Mouse (Mus musculus): ENCODE measurements around the gene Ptprs. TPM values are rescaled to one million over a fixed set of nuclear protein-coding genes. Genes with fewer than 3 reads are reported as not detected.
A peak's percentile ranks its signal among the peaks of the same experiment; 100 is the strongest.

Gene Ptprs
- polyA plus RNA-seq, 1 experiment: 24.6 TPM

DNA sequence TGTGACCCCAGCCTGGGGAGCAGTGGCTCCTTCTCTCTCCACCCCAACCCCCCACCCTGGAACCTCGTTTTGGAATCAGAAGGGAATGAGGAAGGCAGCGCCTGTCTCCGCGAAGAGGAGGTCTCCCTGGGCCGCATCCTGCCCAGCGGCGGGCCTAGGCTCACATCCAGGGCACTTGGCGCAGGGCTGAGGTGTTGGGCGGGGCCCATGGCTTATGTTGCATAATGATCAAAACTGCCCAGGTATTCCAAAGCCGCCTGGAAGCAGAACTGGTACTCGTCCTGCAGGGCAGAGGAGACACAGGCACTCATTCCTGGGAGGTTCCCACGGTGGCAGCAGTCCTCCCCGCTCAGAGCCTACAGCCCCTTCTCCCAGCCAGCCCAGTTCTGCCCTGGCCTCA lies 63.2 kb downstream of the Ptprs start:
- Histone ChIP-seq H3K27me3 (replicated peaks) (peaks cover 8% of the 10 kb centered on the region), H3K36me3 (replicated peaks; ENCODE audit: low read length) (peaks cover 70% of the 10 kb centered on the region), H3K4me3 (replicated peaks) (no peak overlapping the region), H3K4me1 (peaks cover 16% of the 10 kb centered on the region), H3K9me3 (no peaks in the 10 kb centered on the region)
- TF ChIP-seq FLI1 (IDR thresholded peaks at IDR 0.05; ENCODE audit: low read length): no peak
- TF ChIP-seq GATA1 (IDR thresholded peaks at IDR 0.05; ENCODE audit: borderline replicate concordance, low read length): no peak

DNA sequence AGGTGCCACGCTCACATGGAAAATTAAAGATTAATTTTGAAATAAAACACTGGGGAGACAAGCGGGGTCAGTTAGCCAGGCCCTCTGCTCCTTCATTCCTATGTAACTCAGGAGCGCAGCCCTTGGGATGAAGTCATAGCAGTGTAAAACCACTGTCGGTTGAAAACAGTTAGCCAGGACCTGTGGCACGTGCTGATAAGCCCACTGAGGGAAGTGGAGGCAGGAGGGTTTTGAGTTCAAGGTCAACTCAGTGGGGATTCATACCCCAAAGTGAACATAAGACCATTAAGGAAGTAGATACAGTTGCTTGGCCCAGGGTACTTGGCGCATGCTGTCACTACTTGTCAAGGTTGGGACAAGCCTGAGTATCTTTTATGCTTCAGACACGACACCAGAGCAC lies 64.8 kb downstream of the Ptprs start:
- Histone ChIP-seq H3K4me3 (replicated peaks) (no peak overlapping the region), H3K4me1 (peaks cover 29% of the 10 kb centered on the region), H3K27me3 (replicated peaks) (peaks cover 8% of the 10 kb centered on the region), H3K36me3 (replicated peaks; ENCODE audit: low read length) (peaks cover 53% of the 10 kb centered on the region), H3K9me3 (no peaks in the 10 kb centered on the region)
- TF ChIP-seq GATA1 (IDR thresholded peaks at IDR 0.05; ENCODE audit: borderline replicate concordance, low read length) (no peak), FLI1 (IDR thresholded peaks at IDR 0.05; ENCODE audit: low read length) (no peak)

DNA sequence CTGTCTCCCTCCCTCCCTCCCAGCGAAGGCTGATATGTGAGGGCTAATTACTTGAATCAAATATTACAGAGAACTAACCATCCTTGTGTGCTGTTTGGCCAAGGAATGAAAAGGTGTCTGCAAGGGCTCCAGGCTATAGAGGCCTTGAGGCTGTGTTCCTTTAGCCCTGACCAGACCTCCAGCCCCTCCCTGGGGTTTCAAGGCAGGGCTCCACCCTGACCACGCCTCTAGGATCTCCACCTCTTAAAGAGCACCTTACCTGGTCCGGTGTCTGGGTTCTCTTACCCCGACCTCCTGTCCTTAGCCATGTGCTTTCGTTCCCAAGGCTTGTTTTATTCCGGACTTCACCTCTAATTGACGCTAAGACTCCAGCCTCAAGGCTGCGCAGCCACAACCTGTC lies 66.5 kb downstream of the Ptprs start:
- Histone ChIP-seq H3K4me3 (replicated peaks) (no peak overlapping the region), H3K9me3 (peaks cover 3% of the 10 kb centered on the region; the same call in 1 of the 2 replicates), H3K27me3 (replicated peaks) (peaks cover 6% of the 10 kb centered on the region), H3K4me1 (peaks cover 45% of the 10 kb centered on the region), H3K36me3 (replicated peaks; ENCODE audit: low read length) (peaks cover 46% of the 10 kb centered on the region)
- TF ChIP-seq FLI1 (IDR thresholded peaks at IDR 0.05; ENCODE audit: low read length) (no peak), GATA1 (IDR thresholded peaks at IDR 0.05; ENCODE audit: borderline replicate concordance, low read length) (no peak)

DNA sequence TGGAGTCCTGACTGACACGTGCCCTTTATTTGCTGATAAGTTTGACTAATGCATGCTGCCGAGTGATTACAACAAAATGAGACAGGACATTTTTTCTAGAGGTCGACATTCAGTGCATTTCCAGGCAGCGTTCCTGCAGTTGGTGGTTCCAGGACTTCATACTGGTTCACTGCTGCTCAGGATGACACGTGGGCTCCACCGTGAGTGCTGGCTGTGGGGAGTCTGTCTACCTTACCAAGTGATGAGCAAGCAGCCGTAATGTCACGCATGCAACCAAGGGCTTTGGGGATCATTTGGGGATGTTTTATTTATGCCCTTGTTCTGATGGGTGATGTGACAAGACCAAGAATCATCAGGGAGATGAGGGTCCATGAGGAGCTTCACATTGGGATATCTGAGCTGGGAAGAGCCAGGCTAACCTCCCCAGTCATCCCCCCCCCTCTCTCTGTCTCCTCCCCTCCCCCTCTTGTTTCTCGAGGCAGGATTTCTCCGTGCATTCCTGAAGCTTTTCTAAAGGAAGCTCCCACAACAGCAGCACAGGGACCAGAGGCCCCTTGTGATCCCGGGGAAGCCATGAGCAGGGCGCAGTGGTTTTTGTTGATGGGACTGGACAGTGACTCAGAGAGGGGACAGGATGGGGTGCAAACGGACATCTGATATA lies 67.2 kb downstream of the Ptprs start:
- peaks cover 45% of the 10 kb centered on the region for H3K36me3 ChIP-seq (replicated peaks; ENCODE audit: low read length)

DNA sequence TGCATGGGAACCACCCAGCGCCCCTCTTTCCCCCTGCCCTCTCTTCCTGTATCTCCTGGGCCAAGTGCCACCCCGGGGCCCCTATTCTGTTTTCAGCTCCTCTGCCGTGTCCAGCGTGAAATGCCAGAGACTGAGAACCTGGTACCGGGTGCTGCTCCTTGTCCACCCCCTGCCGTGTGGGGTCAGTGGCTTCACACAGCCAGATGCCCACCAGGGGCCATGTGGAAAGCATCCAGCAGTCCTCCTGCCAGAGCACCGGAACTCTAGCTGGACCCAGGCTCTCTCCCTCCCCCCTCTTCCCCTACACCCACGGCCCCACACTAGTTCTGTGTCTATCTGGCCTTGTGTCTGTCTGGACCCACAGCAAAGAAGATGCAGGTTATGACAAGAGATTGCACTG lies 68.9 kb downstream of the Ptprs start:
- Histone ChIP-seq H3K9me3 (peaks cover 4% of the 10 kb centered on the region; the same call in 1 of the 2 replicates), H3K36me3 (replicated peaks; ENCODE audit: low read length) (peaks cover 48% of the 10 kb centered on the region), H3K4me1 (peaks cover 62% of the 10 kb centered on the region), H3K4me3 (replicated peaks) (no peak overlapping the region), H3K27me3 (replicated peaks) (peaks cover 2% of the 10 kb centered on the region)
- TF ChIP-seq GATA1 (IDR thresholded peaks at IDR 0.05; ENCODE audit: borderline replicate concordance, low read length): no peak
- no peak for TF ChIP-seq FLI1 (IDR thresholded peaks at IDR 0.05; ENCODE audit: low read length)

More for the DNA sequence above, 67.2 kb downstream of the Ptprs start:
- H3K4me3 ChIP-seq (replicated peaks): no peak overlapping the region
- H3K9me3 ChIP-seq: peaks cover 4% of the 10 kb centered on the region; the same call in 1 of the 2 replicates
- H3K4me1 ChIP-seq: peaks cover 48% of the 10 kb centered on the region
- H3K27me3 ChIP-seq (replicated peaks): peaks cover 4% of the 10 kb centered on the region
- no peak for TF ChIP-seq GATA1 (IDR thresholded peaks at IDR 0.05; ENCODE audit: borderline replicate concordance, low read length)
- TF ChIP-seq FLI1 (IDR thresholded peaks at IDR 0.05; ENCODE audit: low read length): no peak

DNA sequence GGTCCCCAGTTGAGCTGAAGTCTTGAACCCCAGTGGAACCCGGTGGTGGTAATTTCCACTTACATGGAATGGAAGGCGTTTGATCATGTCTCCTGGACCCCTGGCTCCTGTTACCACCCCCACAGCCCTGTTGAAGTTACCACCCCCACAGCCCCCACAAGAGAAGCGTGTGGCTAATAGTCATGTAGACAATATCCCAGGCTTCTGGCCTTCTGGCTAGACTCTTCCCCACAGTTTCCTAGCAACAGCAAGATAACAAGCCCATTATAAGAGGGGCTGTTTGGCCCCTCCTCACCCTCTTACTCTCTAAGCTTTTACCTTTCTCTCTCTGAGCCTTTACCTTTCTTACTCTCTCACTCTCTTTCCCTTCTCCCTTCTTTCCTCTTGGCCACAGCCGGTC lies 69.4 kb downstream of the Ptprs start:
- H3K4me1 ChIP-seq: peaks cover 66% of the 10 kb centered on the region
- H3K9me3 ChIP-seq: peaks cover 4% of the 10 kb centered on the region; the same call in 1 of the 2 replicates
- no peak overlapping the region for H3K4me3 ChIP-seq (replicated peaks)
- TF ChIP-seq GATA1 (IDR thresholded peaks at IDR 0.05; ENCODE audit: borderline replicate concordance, low read length): no peak
- TF ChIP-seq FLI1 (IDR thresholded peaks at IDR 0.05; ENCODE audit: low read length): no peak
- peaks cover 48% of the 10 kb centered on the region for H3K36me3 ChIP-seq (replicated peaks; ENCODE audit: low read length)
- H3K27me3 ChIP-seq (replicated peaks): peaks cover 2% of the 10 kb centered on the region

DNA sequence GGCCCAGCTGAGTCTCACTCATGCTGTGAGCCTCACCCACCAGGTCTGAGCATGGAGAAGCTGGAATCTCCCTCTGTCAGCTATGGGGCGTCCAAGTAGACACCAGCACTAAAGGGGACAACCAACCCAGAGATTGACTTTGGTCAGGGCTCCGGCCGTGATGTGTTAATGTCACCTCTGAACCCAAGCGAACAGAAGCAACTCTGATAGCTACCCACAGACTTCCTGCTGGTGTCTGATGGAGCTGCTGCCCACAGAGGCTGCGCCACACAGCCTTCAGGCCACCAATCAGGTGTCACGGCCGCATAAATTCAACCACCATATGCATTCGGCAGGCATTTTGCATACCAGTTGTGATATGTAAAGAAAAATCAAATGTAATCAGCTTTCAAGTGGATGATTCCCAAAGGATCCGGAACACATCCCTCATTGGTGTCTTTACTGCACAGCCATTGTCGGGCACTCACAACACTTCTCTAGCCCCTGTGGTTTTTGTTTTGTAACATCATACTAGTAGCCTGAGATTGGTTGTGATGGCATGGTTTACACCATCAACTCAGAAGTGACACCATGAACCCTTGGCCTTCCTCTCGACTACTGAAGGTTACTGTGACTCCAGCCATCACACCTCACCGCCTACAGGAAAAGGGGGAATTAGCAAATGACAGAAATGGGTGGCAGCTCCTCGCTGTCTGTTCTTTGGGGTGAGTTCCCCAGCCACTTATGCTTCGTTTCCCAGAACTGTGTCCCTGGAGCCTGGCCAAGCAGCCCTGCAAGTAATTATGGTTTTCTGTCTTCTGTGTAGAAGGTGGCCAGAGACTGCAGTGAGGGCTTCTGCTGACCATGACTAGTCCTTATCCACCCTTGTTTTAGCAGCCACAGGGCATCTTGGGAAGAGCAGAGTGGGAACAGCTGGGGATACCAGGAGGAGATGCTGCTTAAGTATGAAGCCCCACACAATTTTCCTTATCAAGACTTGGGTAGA lies 70.1 kb downstream of the Ptprs start:
- peaks cover 49% of the 10 kb centered on the region for H3K36me3 ChIP-seq (replicated peaks; ENCODE audit: low read length)
- TF ChIP-seq FLI1 (IDR thresholded peaks at IDR 0.05; ENCODE audit: low read length) (no peak), GATA1 (IDR thresholded peaks at IDR 0.05; ENCODE audit: borderline replicate concordance, low read length) (no peak)
- H3K9me3 ChIP-seq: peaks cover 4% of the 10 kb centered on the region; the same call in 1 of the 2 replicates
- no peak overlapping the region for H3K4me3 ChIP-seq (replicated peaks)
- peaks cover 2% of the 10 kb centered on the region for H3K27me3 ChIP-seq (replicated peaks)
- H3K4me1 ChIP-seq: peaks cover 64% of the 10 kb centered on the region

DNA sequence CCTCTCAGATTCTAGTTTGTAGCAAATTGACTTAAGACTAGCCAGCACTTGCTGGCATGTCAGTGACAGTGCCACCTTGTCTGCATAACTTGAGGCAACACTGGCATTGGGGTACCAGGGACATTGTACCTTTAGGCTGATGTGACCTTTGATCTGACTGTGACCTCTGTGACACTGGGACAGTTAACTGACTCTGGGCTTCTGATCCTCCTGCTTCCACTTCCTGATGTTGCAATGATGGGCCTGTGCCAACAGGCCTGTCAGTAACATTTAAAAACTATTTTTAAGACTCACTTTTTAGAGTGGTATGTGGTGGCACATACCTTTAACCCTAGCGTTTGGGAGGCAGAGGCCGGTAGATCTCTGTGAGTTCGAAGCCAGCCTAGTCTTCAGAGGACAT lies 70.9 kb downstream of the Ptprs start:
- no peaks in the 10 kb centered on the region for H3K27me3 ChIP-seq (replicated peaks)
- TF ChIP-seq GATA1 (IDR thresholded peaks at IDR 0.05; ENCODE audit: borderline replicate concordance, low read length) (no peak), FLI1 (IDR thresholded peaks at IDR 0.05; ENCODE audit: low read length) (no peak)
- H3K4me3 ChIP-seq (replicated peaks): peak overlapping the region; percentile 47
- H3K4me1 ChIP-seq: peaks cover 64% of the 10 kb centered on the region
- peaks cover 52% of the 10 kb centered on the region for H3K36me3 ChIP-seq (replicated peaks; ENCODE audit: low read length)
- H3K9me3 ChIP-seq: peaks cover 4% of the 10 kb centered on the region; the same call in 1 of the 2 replicates

DNA sequence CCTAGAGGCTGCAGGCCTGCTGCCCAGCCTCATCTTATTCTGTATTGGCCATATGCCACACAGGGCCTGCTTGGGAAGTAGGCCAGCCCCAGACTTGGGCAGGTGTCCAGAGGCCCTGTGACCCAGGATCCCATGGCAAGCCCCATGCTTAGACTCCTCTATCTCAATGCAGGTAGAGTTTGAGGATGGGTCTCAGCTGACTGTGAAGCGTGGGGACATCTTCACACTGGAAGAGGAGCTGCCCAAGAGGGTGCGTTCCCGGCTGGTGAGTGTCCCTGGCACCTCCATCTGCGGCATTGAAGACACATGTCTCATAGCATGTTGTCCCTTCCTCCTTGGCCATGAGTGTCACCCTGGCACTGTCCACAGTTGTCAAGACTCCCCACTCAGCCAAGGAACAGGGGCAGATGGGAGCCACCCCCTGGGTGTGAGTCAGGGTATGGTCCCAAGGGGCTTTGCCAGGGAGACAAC lies 75.2 kb downstream of the Ptprs start:
- Histone ChIP-seq H3K27me3 (replicated peaks) (no peaks in the 10 kb centered on the region), H3K9me3 (peaks cover 4% of the 10 kb centered on the region; the same call in 1 of the 2 replicates), H3K36me3 (replicated peaks; ENCODE audit: low read length) (peaks cover 94% of the 10 kb centered on the region), H3K4me1 (peaks cover 59% of the 10 kb centered on the region), H3K4me3 (replicated peaks) (no peak overlapping the region)
- TF ChIP-seq FLI1 (IDR thresholded peaks at IDR 0.05; ENCODE audit: low read length) (no peak), GATA1 (IDR thresholded peaks at IDR 0.05; ENCODE audit: borderline replicate concordance, low read length) (no peak)
